Mouse (Mus musculus): ENCODE data around the gene Gm6880. TPM values are rescaled to one million over a fixed set of nuclear protein-coding genes. Genes with fewer than 3 reads are reported as not detected.
"Not testable (repeated sequence)": the region's sequence is repeated elsewhere in the genome, so short reads cannot be mapped to it uniquely, and the experiment has no call there.

Gm6880 gene
- polyA plus RNA-seq (2016; fragmentation: Nextera tagmentation; extraction: Ambion mirVana): not detected in 2 replicates

GRCm38 (mm10) chrX:74481349-74481885 is at the start of gene Gm6880:
TSS of gene Gm6880 (minus strand) at chrX:74481399.
- DNase-seq (ENCODE audit: low spot score); H3K36me3 ChIP-seq; H3K4me3 ChIP-seq; H3K9me3 ChIP-seq; H3K4me1 ChIP-seq (replicated peaks); H3K27me3 ChIP-seq (ENCODE audit: insufficient read depth, poor library complexity, severe bottlenecking); H3K27ac ChIP-seq: not testable (repeated sequence)
- WGBS: 81% methylated on average over 14 of the region's 14 CpGs

GRCm38 (mm10) chrX:74517461-74517860 is 36.3 kb upstream of the Gm6880 start:
- not testable (repeated sequence) for DNase-seq (ENCODE audit: low spot score); H3K4me3 ChIP-seq; H3K4me1 ChIP-seq (replicated peaks); H3K9me3 ChIP-seq; H3K27me3 ChIP-seq (ENCODE audit: insufficient read depth, poor library complexity, severe bottlenecking); H3K36me3 ChIP-seq; H3K27ac ChIP-seq

GRCm38 (mm10) chrX:74497131-74497530 is 15.9 kb upstream of the Gm6880 start:
- Histone ChIP-seq H3K27me3 (ENCODE audit: insufficient read depth, poor library complexity, severe bottlenecking) (no peaks in the 10 kb centered on the region), H3K4me1 (replicated peaks) (no peaks in the 10 kb centered on the region), H3K4me3 (no peak overlapping the region), H3K36me3 (no peaks in the 10 kb centered on the region), H3K9me3 (no peaks in the 10 kb centered on the region), H3K27ac (no peak overlapping the region)
- WGBS: 67% methylated on average over 1 of the region's 1 CpGs
- no peak for DNase-seq (ENCODE audit: low spot score)

- DNase-seq (ENCODE audit: low spot score): no peak
- 17% methylated on average over 4 of the region's 4 CpGs for WGBS
These were observed 28.4 kb downstream of the Gm6880 start for GRCm38 (mm10) chrX:74452773-74453172.

GRCm38 (mm10) chrX:74451157-74451912 is 29.9 kb downstream of the Gm6880 start:
- no peaks in the 10 kb centered on the region for H3K4me1 ChIP-seq (replicated peaks)
- H3K27ac ChIP-seq: no peak overlapping the region
- H3K9me3 ChIP-seq: no peaks in the 10 kb centered on the region
- peaks cover 15% of the 10 kb centered on the region for H3K36me3 ChIP-seq
- 83% methylated on average over 4 of the region's 4 CpGs for WGBS
- no peak for DNase-seq (ENCODE audit: low spot score)
- H3K27me3 ChIP-seq (ENCODE audit: insufficient read depth, poor library complexity, severe bottlenecking): no peaks in the 10 kb centered on the region
- no peak overlapping the region for H3K4me3 ChIP-seq

More at GRCm38 (mm10) chrX:74452773-74453172, 28.4 kb downstream of the Gm6880 start:
- no peak overlapping the region for H3K4me3 ChIP-seq
- H3K9me3 ChIP-seq: no peaks in the 10 kb centered on the region
- H3K27ac ChIP-seq: no peak overlapping the region
- H3K27me3 ChIP-seq (ENCODE audit: insufficient read depth, poor library complexity, severe bottlenecking): no peaks in the 10 kb centered on the region
- peaks cover 9% of the 10 kb centered on the region for H3K36me3 ChIP-seq
- no peaks in the 10 kb centered on the region for H3K4me1 ChIP-seq (replicated peaks)

Other genes starting within 250 kb of the Gm6880 start
- 215 and 271 TPM in 2 replicates for gene Flna, start 231.6 kb downstream of the Gm6880 start, polyA plus RNA-seq (2016; fragmentation: Nextera tagmentation; extraction: Ambion mirVana)
- gene Emd, start 226.7 kb downstream of the Gm6880 start, polyA plus RNA-seq (2016; fragmentation: Nextera tagmentation; extraction: Ambion mirVana): 23.5 and 24.4 TPM in 2 replicates
- gene Rpl10, start 210.6 kb downstream of the Gm6880 start, polyA plus RNA-seq (2016; fragmentation: Nextera tagmentation; extraction: Ambion mirVana): 697 and 756 TPM in 2 replicates
- gene Taz, start 199.5 kb downstream of the Gm6880 start, polyA plus RNA-seq (2016; fragmentation: Nextera tagmentation; extraction: Ambion mirVana): 70.6 and 76.1 TPM in 2 replicates
- 3.6 and 5.2 TPM in 2 replicates for gene Dnase1l1, start 199.1 kb downstream of the Gm6880 start, polyA plus RNA-seq (2016; fragmentation: Nextera tagmentation; extraction: Ambion mirVana)
- 103 and 112 TPM in 2 replicates for gene Atp6ap1, start 184.3 kb downstream of the Gm6880 start, polyA plus RNA-seq (2016; fragmentation: Nextera tagmentation; extraction: Ambion mirVana)
- 331 and 436 TPM in 2 replicates for gene Gdi1, start 176.4 kb downstream of the Gm6880 start, polyA plus RNA-seq (2016; fragmentation: Nextera tagmentation; extraction: Ambion mirVana)
- gene Fam50a, start 168.4 kb downstream of the Gm6880 start, polyA plus RNA-seq (2016; fragmentation: Nextera tagmentation; extraction: Ambion mirVana): 66.4 and 67.8 TPM in 2 replicates
- 21.2 and 26.6 TPM in 2 replicates for gene Plxna3, start 152.3 kb downstream of the Gm6880 start, polyA plus RNA-seq (2016; fragmentation: Nextera tagmentation; extraction: Ambion mirVana)
- 113 and 120 TPM in 2 replicates for gene Lage3, start 127.8 kb downstream of the Gm6880 start, polyA plus RNA-seq (2016; fragmentation: Nextera tagmentation; extraction: Ambion mirVana)
- 66.2 and 68.1 TPM in 2 replicates for gene Ubl4a, start 108.2 kb downstream of the Gm6880 start, polyA plus RNA-seq (2016; fragmentation: Nextera tagmentation; extraction: Ambion mirVana)
- 9.3 and 10.8 TPM in 2 replicates for gene Slc10a3, start 108.0 kb downstream of the Gm6880 start, polyA plus RNA-seq (2016; fragmentation: Nextera tagmentation; extraction: Ambion mirVana)
- 27.3 and 30.8 TPM in 2 replicates for gene Fam3a, start 88.1 kb downstream of the Gm6880 start, polyA plus RNA-seq (2016; fragmentation: Nextera tagmentation; extraction: Ambion mirVana)
- gene Ikbkg, start 88.1 kb downstream of the Gm6880 start, polyA plus RNA-seq (2016; fragmentation: Nextera tagmentation; extraction: Ambion mirVana): 17.0 and 20.1 TPM in 2 replicates
- gene G6pdx, start 52.2 kb downstream of the Gm6880 start, polyA plus RNA-seq (2016; fragmentation: Nextera tagmentation; extraction: Ambion mirVana): 53.9 and 56.4 TPM in 2 replicates
- gene Olfr1326-ps1, start 93.5 kb upstream of the Gm6880 start, polyA plus RNA-seq (2016; fragmentation: Nextera tagmentation; extraction: Ambion mirVana): not detected in 2 replicates
- not detected in 2 replicates for gene Olfr1325, start 111.3 kb upstream of the Gm6880 start, polyA plus RNA-seq (2016; fragmentation: Nextera tagmentation; extraction: Ambion mirVana)
- gene Gm5640, start 164.2 kb upstream of the Gm6880 start, polyA plus RNA-seq (2016; fragmentation: Nextera tagmentation; extraction: Ambion mirVana): 0.10 TPM in 1 of 2 replicates, not detected in the other